Mouse (Mus musculus): Measurements from ENCODE around the gene Tnip2. TPM values are rescaled to one million over a fixed set of nuclear protein-coding genes. Genes with fewer than 3 reads are reported as not detected.

Tnip2 gene
- total RNA-seq, 2 experiments from 2014 or later: 15.2 to 19.1 TPM

- no peak for DNase-seq (ENCODE audit: low spot score in 2 of 2)
These were observed 10.7 kb upstream of the Tnip2 start for GRCm38 (mm10) chr5:34524511-34524910.

DNA sequence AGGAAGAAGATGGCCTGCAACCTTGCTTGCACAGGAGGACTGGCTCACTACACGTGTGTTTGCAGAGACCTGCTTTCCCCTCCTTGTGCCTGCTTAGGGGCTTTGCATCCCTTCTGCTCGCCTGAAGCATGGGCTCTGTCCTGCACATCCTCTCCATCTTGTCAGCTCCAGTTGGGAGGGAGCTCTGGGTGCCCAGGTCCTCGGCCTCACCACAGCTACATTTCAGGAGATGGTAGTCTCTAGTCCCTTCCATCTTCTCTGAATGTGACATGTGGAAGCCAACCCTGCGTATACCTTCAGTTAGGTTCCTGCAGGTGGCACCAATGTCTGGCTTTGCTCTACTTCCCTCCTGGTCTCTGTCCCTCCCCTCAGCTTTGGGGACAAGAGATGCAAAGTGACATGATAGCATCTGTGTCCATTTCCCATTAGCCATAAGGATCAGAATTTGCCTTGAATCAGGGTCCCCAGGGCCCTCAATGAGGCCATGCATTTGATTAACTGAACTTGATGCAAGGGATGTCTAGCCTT, 10.2 kb upstream of the Tnip2 start:
- DNase-seq (ENCODE audit: low spot score in 2 of 2): no peak

GRCm38 (mm10) chr5:34521337-34521736, 7.5 kb upstream of the Tnip2 start:
- DNase-seq (ENCODE audit: low spot score in 2 of 2): no peak

DNA sequence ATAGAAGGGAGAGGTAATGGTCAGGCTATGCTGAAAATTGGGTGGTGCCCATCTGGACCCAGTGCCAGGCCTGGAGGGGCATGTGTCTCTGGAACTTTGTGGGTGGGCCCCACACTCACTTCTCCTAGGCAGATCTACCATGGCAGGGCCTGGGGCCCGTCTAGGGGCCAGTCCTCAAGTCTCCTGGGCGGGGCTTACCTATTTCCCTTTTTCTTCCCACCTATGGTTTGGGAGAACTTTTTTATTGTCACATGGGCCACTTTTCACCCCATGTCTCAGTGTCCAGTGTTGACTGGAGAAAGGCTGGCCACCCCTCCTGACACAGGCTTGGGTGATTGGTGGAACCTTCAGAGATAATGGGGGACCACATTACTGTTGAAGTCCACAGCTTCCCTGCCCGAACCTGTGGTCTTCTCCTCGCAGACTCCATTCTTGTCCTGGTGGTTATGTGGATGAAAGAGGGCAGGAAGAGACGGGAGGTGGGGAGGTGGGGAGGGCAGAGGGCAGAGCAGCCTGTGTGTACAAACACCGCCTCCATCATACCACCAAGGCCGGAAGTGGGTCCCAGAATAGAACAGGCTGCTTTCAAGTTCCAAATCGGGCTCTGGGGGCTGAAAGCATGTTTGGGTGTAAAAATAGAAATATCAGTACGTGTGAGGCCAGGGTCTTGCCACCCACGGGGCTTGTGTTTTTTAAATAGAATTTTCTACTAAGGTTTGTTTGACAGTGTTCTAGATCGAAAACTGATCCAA, 6.8 kb upstream of the Tnip2 start:
- no peak for DNase-seq (ENCODE audit: low spot score in 2 of 2)

- no peak for DNase-seq (ENCODE audit: low spot score in 2 of 2)
These were observed 5.7 kb upstream of the Tnip2 start for GRCm38 (mm10) chr5:34519389-34519910.

DNA sequence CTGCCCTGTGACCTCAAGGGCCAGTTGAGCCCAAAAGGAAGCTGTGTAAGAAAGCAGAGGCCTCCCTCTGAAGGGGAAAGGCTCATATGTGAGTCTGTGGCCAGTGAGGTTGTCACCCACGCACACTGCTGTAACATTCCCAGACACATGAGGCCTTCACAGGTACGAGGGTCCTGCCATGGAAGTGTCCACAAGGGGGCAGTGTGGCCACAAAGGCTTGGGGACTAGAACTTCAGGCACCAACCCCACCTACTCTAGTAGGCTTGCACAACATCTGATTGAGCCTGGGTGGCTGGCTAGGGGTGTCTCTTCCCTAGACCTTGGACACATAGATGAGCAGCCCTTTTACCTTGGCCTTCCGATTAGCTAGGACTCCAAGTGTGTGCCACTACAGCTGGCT, 4.1 kb upstream of the Tnip2 start:
- DNase-seq (ENCODE audit: low spot score in 2 of 2): peak in 1 of 2 experiments; percentile 66

GRCm38 (mm10) chr5:34515096-34515495, 1.3 kb upstream of the Tnip2 start:
- no peak for DNase-seq (ENCODE audit: low spot score in 2 of 2)

GRCm38 (mm10) chr5:34514218-34514566, 401 bp upstream of the Tnip2 start:
- DNase-seq (ENCODE audit: low spot score in 2 of 2): no peak

- no peak for DNase-seq (ENCODE audit: low spot score in 2 of 2)
These were observed 1.3 kb downstream of the Tnip2 start for GRCm38 (mm10) chr5:34512486-34512885.

GRCm38 (mm10) chr5:34502821-34503220, 11.0 kb downstream of the Tnip2 start:
- DNase-seq (ENCODE audit: low spot score in 2 of 2): no peak

GRCm38 (mm10) chr5:34502411-34502810, 11.4 kb downstream of the Tnip2 start:
- peak in 1 of 2 experiments; percentile 36 for DNase-seq (ENCODE audit: low spot score in 2 of 2)

DNA sequence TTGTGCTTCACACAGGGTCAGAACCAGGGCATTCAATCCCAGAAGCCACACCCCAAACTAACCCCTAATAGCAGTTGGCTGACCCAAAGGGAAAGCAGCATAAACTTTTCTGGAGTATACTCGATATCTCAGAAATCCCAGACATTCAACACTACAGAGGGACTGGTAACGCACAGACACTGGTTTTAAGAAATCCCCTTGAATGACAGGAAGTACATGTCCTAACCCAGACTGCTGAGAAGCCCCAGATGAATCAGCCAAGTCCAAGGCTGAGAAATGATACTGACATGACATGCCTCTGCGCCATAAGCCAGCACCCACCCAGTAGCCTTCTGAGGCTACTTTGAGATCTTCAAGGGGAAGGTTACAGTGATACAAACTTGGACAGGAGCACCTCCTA, 12.2 kb downstream of the Tnip2 start:
- no peak for DNase-seq (ENCODE audit: low spot score in 2 of 2)

DNA sequence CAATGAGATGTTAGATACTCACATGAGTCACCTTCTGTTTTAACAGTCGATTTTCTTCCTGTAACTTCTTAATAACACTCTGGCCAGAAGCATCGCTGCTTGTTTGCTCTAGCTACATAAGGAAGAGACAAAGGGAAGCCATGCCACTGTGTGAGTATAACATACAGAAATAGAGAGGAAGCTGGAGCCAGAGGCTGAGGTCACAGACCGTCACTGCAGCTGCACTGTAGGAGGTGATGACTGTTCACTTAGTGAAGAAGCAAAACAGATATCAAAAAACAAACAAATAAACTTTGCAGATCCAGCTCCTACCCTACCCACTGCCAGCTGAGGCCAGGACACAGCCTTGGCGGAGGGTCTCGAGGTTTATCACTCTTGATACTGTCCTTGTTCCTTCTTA, 12.9 kb downstream of the Tnip2 start:
- no peak for DNase-seq (ENCODE audit: low spot score in 2 of 2)

DNA sequence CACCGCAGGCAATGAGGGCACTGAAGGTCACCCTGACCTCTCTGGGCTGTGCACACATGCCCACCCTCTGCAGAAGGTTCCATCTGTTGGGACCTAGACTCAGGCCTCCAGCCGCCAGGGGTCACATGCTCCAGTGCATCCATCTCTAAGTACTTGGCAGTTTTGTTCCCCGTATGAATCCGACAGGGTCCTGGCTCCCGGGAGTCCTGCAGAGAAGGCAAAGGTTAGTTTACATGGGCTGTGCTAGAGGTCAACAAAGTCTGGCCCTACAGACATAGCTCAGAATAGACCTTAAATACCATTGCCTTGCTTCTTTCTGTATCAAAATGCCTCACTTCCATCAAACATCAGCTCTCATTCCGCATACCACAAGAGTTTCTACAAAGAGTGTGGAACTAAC, 17.0 kb downstream of the Tnip2 start:
- no peak for DNase-seq (ENCODE audit: low spot score in 2 of 2)

- DNase-seq (ENCODE audit: low spot score in 2 of 2): no peak
These were observed 24.4 kb downstream of the Tnip2 start for GRCm38 (mm10) chr5:34489418-34489787.

GRCm38 (mm10) chr5:34488741-34489417, 24.9 kb downstream of the Tnip2 start:
- DNase-seq (ENCODE audit: low spot score in 2 of 2): no peak

DNA sequence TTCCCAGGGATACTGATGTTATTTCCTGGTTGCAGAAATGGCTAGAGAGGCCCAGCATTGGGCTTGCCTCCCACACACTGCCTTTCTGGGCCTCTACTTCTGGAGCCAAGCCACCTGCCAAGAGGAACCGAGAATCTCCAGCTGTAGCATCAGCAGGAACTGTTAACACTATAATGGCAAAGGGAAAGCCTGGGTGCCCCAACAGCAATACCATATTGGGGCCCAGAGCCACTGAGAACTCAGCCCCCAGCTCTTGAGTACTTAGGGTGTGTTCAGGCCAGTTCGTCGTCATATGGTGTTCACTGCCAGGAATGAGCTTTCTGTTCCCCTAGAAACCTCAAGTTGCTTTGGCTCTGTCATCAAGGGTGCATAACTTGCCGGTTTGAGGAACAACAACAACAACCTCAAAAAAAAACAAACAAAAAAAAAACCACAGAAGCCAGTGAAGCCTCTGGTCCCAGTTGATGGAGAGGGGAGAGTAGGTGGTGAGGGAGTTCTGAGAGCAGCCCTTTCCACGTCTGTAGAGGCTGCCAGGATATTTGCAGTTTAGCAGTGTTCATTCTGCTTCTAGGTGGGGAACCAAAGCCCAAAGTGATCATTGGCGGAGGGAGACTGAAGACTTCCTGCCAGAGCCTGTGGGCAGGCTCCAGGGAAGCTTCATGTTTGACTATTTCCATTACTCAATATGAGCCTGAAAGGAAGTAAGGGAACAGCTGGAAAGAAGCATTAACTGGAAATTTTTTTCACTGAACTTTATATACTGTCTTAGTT, 26.3 kb downstream of the Tnip2 start:
- DNase-seq (ENCODE audit: low spot score in 2 of 2): peak in 1 of 2 experiments; percentile 26

DNA sequence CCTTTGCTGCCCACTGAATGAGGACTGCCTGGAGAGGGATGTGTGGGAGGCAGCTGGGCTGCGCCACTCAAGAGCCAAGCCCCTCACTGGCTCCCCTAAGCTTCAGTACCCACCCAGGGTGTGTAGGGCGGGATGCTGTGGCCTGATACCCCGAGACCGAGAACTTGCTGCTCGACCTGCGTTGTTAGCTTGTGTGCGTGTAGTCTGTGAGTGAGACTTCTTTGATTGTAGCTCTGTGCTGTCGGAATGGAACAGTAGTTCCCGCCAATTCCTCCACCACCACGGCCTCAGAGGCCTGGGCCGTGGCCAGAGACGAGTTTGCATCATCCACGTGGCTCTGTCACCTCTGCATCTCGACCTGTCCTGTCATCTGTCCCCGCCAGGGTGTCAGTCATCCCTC, 28.1 kb downstream of the Tnip2 start:
- no peak for DNase-seq (ENCODE audit: low spot score in 2 of 2)

- no peak for DNase-seq (ENCODE audit: low spot score in 2 of 2)
These were observed 32.9 kb downstream of the Tnip2 start for GRCm38 (mm10) chr5:34480926-34481325.

GRCm38 (mm10) chr5:34468039-34468775, 45.6 kb downstream of the Tnip2 start:
- DNase-seq (ENCODE audit: low spot score in 2 of 2): no peak

DNA sequence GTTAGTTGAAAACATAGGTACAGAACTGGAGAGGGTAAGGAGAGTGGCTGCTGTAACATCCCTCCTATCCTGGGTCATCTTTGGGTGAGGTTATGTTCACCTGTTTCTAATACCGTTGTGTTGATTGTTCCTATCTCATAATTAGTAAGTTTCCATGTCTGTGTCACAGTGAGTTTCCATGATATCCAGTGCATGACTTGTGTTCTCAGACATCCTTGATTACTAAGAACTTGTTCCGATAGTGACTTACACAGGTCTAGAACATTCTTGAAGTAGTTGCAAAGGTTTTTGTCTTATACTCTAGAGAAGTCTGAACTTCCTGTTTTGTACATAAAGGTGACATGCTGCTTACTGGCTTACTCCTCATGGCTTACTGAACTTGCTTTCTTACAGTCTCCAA, 47.1 kb downstream of the Tnip2 start:
- DNase-seq (ENCODE audit: low spot score in 2 of 2): no peak
